12 mouse cellular contexts compared by ENCODE assay signal in the genomic region with DNA sequence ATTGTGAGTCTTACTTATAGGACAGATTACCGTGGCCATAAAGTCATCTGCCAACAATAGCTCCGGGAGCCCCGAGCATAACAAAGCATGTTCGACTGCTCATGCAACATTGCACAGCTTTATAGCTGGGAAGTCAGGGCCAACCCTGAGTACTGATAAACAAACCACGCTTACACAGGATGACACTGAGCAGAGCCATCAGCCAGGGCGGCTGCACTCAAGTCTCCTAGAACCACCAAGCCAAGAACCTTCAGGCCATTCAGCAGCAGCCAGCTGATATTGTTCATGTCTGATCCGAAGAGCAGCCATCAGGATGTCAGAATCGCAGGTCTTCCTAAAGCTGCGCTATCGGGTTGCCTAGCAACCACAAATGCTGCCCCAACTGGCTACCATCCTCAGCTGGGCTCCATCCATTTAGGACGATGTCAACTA. TPM values are rescaled to one million over a fixed set of nuclear protein-coding genes. Genes with fewer than 3 reads are reported as not detected.
DNase-seq lines count a peak whose midpoint lies in the region; ATAC-seq lines count a peak whose summit lies in the region.
"Had no signal": no experiment of that assay in that cellular context is flagged by ENCODE, and none has a peak within 500 bp of the region (broad histone marks: within the 10 kb centered on the region; RNA-seq: fewer than 3 reads in every experiment).

No protein-coding gene starts in this region.

- H3K27ac ChIP-seq in heart, embryonic 16.5 days (ENCODE audit: low read length): no peak overlapping the region
- H3K27ac ChIP-seq: limb, embryonic 10.5 days had no signal

- WGBS in heart, embryonic 16.5 days: 44% methylated on average over 11 of the region's 11 CpGs

- no peaks in the 10 kb centered on the region for H3K4me1 ChIP-seq in heart, embryonic 16.5 days (ENCODE audit: control insufficient read depth, insufficient read depth, low read length)

- intact Hi-C loops in heart, postnatal 25 days (cut with DNase I): no loop called here

- H3K4me3 ChIP-seq in heart, embryonic 16.5 days (ENCODE audit: low read length): no peak overlapping the region
- H3K4me3 ChIP-seq: limb, embryonic 10.5 days had no signal

- no peaks in the 10 kb centered on the region for H3K9me3 ChIP-seq in heart, embryonic 16.5 days (replicated peaks; ENCODE audit: control insufficient read depth, low read length)
- H3K9me3 ChIP-seq: limb, embryonic 10.5 days had no signal

- no peak overlapping the region for H3K9ac ChIP-seq in heart, embryonic 16.5 days (ENCODE audit: low read length)

- ATAC-seq in heart, embryonic 16.5 days (replicated peaks; ENCODE audit: extremely low read depth, insufficient read depth, low FRiP score): 0 out of 2 replicates have a peak, but pooled peaks have one; percentile 28
- ATAC-seq in granulocyte monocyte progenitor cell, adult 5-6 weeks (replicated peaks; ENCODE audit: poor library complexity, severe bottlenecking): no peak

- H3K4me2 ChIP-seq in heart, embryonic 16.5 days (ENCODE audit: low read depth, low read length): no peak overlapping the region

- H3K36me3 ChIP-seq in heart, embryonic 16.5 days (ENCODE audit: control insufficient read depth, insufficient read depth): no peaks in the 10 kb centered on the region
- H3K36me3 ChIP-seq: limb, embryonic 10.5 days had no signal

- H3K27me3 ChIP-seq in heart, embryonic 16.5 days (ENCODE audit: control insufficient read depth, insufficient read depth, low read length): no peaks in the 10 kb centered on the region

- DNase-seq in heart, postnatal 25 days (ENCODE audit: low spot score): no peak
- DNase-seq in ZHBTc4 (ENCODE audit: low read depth, low spot score): peak; percentile 34
- peak; percentile 77 for DNase-seq in fat pad, adult 2 months (ENCODE audit: extremely low read depth, low read depth, low spot score)
- DNase-seq in mesoderm, embryonic 11.5 days (ENCODE audit: low read depth, low spot score): peak; percentile 47
- no peak for DNase-seq in yolk sac, embryonic 10.5 days (ENCODE audit: low spot score)
- DNase-seq in lung, postnatal 14 days: no peak
- DNase-seq: kidney, adult 2 months; lung, postnatal 10 days; thymus, postnatal 36 days had no signal

RNA-seq across cellular contexts. Expression of a gene that starts 35.6 kb away (rescaled TPM):
- 5.1 and 6.0 TPM in 2 replicates for polyA plus RNA-seq in heart, embryonic 16.5 days (2015; fragmentation: Nextera tagmentation; extraction: Ambion mirVana)
- 10 to 100 TPM; 28.7 to 34.2 TPM for total RNA-seq in heart, postnatal 25 days (2021)
- 8.6 and 16.7 TPM in 2 replicates for total RNA-seq in granulocyte monocyte progenitor cell, adult 5-6 weeks (2014; fragmentation: Nextera tagmentation)
- 12.9 and 19.8 TPM in 2 replicates for total RNA-seq in granulocyte monocyte progenitor cell, adult 5-6 weeks (2017)

Comparison
In these comparisons a context has a peak if more than half of its experiments do, and no peak if none do; other contexts are left out.
1. DNase-seq: peak in ZHBTc4 (single experiment), fat pad, adult 2 months (single experiment) and mesoderm, embryonic 11.5 days (single experiment); none in heart, postnatal 25 days (single experiment), yolk sac, embryonic 10.5 days (single experiment) and lung, postnatal 14 days (single experiment).